Mouse (Mus musculus): Measurements from ENCODE around the gene Tmem198b. TPM values are rescaled to one million over a fixed set of nuclear protein-coding genes. Genes with fewer than 3 reads are reported as not detected.
"Not testable (repeated sequence)": the region's sequence is repeated elsewhere in the genome, so short reads cannot be mapped to it uniquely, and the experiment has no call there.

Gene Tmem198b
- polyA plus RNA-seq (2015; fragmentation: Nextera tagmentation; extraction: Ambion mirVana), result 17.4 and 17.5 TPM in 2 replicates

DNA sequence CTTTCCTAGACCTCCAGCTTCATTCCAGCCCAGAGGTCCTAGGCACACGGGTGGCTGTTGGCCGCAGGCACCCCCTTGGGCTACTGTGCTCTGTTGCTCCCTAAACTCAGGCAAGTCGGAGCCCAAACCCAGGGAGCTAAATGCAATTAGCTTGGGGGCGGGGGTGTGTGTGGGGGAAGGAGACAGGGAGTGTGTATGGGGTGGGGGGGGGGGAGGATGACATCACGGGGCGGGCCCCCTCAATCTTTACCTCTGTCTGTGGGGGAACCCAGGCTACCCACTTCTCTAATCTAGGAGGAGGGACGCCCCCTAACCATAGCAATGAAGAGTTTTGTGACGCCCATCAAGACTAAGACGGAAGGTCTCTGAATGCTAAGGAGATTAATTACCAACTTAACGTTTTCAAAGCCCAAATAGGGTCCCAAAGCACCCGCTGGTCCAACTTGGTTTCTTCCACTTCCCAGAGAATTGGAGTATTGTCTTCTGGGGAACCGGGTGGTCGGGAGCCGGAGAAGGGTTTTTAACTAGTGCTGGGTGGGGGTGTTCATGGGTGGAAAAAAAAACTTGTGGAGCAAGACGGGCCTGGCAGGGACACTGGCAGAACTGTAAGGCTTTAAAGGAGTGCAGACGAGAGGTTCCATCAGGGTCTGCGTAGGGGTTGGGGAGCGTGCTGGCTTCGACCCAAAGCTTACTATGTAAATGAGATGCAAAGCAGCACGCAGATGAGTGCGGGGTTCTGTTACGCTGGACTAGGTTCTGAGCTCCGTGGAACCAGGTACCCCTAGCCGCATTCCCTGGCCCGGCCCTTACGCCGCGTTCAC lies at the start of gene Tmem198b:
TSS of gene Tmem198b (minus strand) at position 100 of the 821 bp plus-strand sequence.
- under 1% methylated on average over 28 of the region's 28 CpGs for WGBS

DNA sequence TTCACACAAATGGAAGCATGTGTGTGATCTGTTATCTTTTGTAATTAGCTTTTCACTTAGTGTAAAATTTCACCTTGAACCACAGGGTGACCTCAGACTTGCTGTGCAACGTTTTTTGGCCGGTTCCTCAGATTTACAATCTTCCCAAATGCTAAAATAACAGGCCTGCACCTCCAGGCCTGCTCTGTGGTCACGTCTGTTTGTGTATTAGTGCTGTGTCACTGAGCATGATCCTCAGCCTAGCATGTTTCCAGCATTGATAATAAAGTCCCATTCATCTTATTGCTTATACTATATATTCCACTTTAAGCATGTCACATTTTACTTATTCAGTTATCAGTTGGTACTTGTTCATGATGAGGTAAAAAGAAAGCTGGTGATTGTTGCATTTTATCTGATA lies 46.2 kb upstream of the Tmem198b start:
- Histone ChIP-seq H3K36me3 (peaks cover 45% of the 10 kb centered on the region), H3K27ac (no peak overlapping the region), H3K27me3 (no peaks in the 10 kb centered on the region), H3K9ac (replicated peaks) (no peak overlapping the region), H3K4me1 (replicated peaks) (0 out of 2 replicates have a peak, but pooled peaks cover 4% of the 10 kb centered on the region), H3K4me2 (replicated peaks) (no peak overlapping the region), H3K4me3 (replicated peaks) (no peak overlapping the region), H3K9me3 (no peaks in the 10 kb centered on the region)
- WGBS, result 80% methylated on average over 3 of the region's 3 CpGs
- ATAC-seq, result no peak

More for the DNA sequence above, at the start of gene Tmem198b:
- Histone ChIP-seq H3K27ac (peak within 1 kb of the TSS; percentile 98), H3K36me3 (peaks cover 41% of the 10 kb centered on the region), H3K4me3 (replicated peaks) (peak within 1 kb of the TSS; percentile 89), H3K9ac (replicated peaks) (peak within 1 kb of the TSS; percentile 89), H3K4me1 (replicated peaks) (peaks cover 55% of the 10 kb centered on the region), H3K27me3 (no peaks in the 10 kb centered on the region), H3K9me3 (no peaks in the 10 kb centered on the region), H3K4me2 (replicated peaks) (peak within 1 kb of the TSS; percentile 79)
- ATAC-seq, result peak; percentile 69

DNA sequence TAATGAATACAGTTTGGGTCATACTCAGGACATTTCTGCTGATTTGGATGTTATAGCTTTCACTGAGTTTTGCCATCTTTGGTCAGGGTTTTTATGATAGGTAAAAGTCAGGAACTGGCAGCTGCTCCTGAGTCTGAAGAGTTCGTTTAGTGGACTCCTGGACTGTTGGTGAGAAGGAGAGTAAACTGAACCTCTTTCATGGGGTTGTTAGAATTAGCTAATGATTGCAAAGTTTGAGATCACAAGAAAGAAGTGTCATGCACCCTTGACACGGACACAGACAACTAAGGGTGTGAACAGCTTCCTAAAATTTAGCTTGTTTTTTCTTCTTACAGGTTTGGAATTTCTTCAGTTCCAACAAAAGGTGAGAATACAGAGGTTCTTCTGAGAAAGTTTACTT lies 44.3 kb upstream of the Tmem198b start:
- Histone ChIP-seq H3K4me2 (replicated peaks) (no peak overlapping the region), H3K4me3 (replicated peaks) (no peak overlapping the region), H3K27ac (no peak overlapping the region), H3K4me1 (replicated peaks) (0 out of 2 replicates have a peak, but pooled peaks cover 4% of the 10 kb centered on the region), H3K27me3 (no peaks in the 10 kb centered on the region), H3K9me3 (no peaks in the 10 kb centered on the region), H3K9ac (replicated peaks) (no peak overlapping the region), H3K36me3 (peaks cover 40% of the 10 kb centered on the region)
- ATAC-seq, result no peak
- 79% methylated on average over 2 of the region's 2 CpGs for WGBS

- no peak for ATAC-seq
- Histone ChIP-seq H3K36me3 (peaks cover 47% of the 10 kb centered on the region), H3K4me1 (replicated peaks) (0 out of 2 replicates have a peak, but pooled peaks cover 4% of the 10 kb centered on the region), H3K27ac (no peak overlapping the region), H3K4me3 (replicated peaks) (no peak overlapping the region), H3K9me3 (no peaks in the 10 kb centered on the region), H3K4me2 (replicated peaks) (no peak overlapping the region), H3K9ac (replicated peaks) (no peak overlapping the region), H3K27me3 (no peaks in the 10 kb centered on the region)
- 98% methylated on average over 4 of the region's 4 CpGs for WGBS
Observed at GRCm38 (mm10) chr10:128846664-128847063, 42.5 kb upstream of the Tmem198b start.

DNA sequence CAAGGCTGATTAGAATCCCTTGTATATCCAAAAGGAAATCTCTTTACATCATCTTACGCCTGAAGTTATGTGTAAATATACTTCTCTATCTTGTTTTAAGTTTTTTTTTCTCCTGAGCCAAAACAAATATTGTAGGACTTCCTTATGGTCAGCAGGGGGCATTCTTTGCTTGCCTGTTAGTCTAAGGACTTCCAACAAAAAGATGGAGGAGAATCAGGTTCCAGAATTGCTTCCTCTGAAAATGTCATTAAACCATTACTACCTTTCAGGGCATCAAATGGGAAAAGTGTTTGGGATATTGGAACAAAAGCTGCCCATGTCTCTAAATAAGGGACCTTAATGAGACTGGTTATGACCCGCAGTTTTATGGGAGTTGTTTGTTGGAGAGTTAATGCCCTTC lies 41.3 kb upstream of the Tmem198b start:
- Histone ChIP-seq H3K4me2 (replicated peaks) (no peak overlapping the region), H3K27ac (no peak overlapping the region), H3K9me3 (no peaks in the 10 kb centered on the region), H3K4me3 (replicated peaks) (no peak overlapping the region), H3K4me1 (replicated peaks) (0 out of 2 replicates have a peak, but pooled peaks cover 4% of the 10 kb centered on the region), H3K9ac (replicated peaks) (no peak overlapping the region), H3K27me3 (no peaks in the 10 kb centered on the region), H3K36me3 (peaks cover 54% of the 10 kb centered on the region)
- ATAC-seq, result no peak
- WGBS, result 67% methylated on average over 2 of the region's 2 CpGs

GRCm38 (mm10) chr10:128843260-128843659 lies 39.1 kb upstream of the Tmem198b start:
- WGBS, result 97% methylated on average over 5 of the region's 5 CpGs
- no peak overlapping the region for H3K9ac ChIP-seq (replicated peaks)
- 0 out of 2 replicates have a peak, but pooled peaks cover 4% of the 10 kb centered on the region for H3K4me1 ChIP-seq (replicated peaks)
- no peak overlapping the region for H3K4me2 ChIP-seq (replicated peaks)
- H3K9me3 ChIP-seq, result no peaks in the 10 kb centered on the region
- no peak overlapping the region for H3K4me3 ChIP-seq (replicated peaks)
- H3K27me3 ChIP-seq, result no peaks in the 10 kb centered on the region
- peaks cover 50% of the 10 kb centered on the region for H3K36me3 ChIP-seq
- no peak for ATAC-seq
- H3K27ac ChIP-seq, result no peak overlapping the region

DNA sequence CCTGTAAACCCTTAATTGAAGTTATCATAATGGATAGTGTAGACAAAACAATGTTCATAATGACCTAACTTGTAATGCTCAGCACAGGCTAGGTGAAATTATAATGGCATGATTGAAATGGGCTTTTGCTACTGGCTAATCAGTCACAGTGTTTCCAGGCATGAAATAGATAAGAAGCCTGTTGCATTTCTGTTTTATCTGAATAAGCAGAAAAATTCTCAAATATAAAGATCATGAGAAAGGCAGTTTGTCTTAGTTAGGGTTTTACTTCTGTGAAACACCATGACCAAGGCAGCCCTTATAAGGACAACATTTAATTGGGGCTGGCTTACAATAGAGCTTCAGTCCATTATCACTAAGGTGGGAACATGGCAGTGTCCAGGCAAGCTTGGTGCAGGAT lies 36.4 kb upstream of the Tmem198b start:
- no peaks in the 10 kb centered on the region for H3K27me3 ChIP-seq

DNA sequence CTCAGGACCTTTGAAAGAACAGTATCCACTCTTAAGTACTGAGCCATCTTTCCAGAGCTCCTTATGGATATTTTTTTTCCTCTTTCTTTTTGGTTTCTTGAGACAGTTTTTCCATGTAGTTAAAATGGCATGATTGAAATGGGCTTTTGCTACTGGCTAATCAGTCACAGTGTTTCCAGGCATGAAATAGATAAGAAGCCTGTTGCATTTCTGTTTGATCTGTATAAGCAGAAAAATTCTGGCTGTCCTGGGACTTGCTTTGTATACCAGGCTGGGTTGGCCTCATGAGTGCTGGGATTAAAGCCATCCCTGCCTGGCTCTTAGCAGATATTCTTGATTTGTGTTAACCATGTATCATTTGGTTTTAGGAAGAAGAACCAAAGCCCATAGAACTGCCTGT lies 35.3 kb upstream of the Tmem198b start:
- H3K9ac ChIP-seq (replicated peaks), result no peak overlapping the region
- no peak overlapping the region for H3K4me2 ChIP-seq (replicated peaks)
- no peaks in the 10 kb centered on the region for H3K4me1 ChIP-seq (replicated peaks)
- H3K9me3 ChIP-seq, result no peaks in the 10 kb centered on the region
- H3K27me3 ChIP-seq, result no peaks in the 10 kb centered on the region
- peaks cover 71% of the 10 kb centered on the region for H3K36me3 ChIP-seq
- no peak overlapping the region for H3K27ac ChIP-seq
- no peak for ATAC-seq
- no peak overlapping the region for H3K4me3 ChIP-seq (replicated peaks)

More for the DNA sequence above, 36.4 kb upstream of the Tmem198b start:
- H3K4me1 ChIP-seq (replicated peaks), result 0 out of 2 replicates have a peak, but pooled peaks cover under 1% of the 10 kb centered on the region
- no peak overlapping the region for H3K4me3 ChIP-seq (replicated peaks)
- no peak overlapping the region for H3K9ac ChIP-seq (replicated peaks)
- no peak overlapping the region for H3K4me2 ChIP-seq (replicated peaks)
- H3K9me3 ChIP-seq, result no peaks in the 10 kb centered on the region
- no peak overlapping the region for H3K27ac ChIP-seq
- ATAC-seq, result no peak
- H3K36me3 ChIP-seq, result peaks cover 62% of the 10 kb centered on the region

DNA sequence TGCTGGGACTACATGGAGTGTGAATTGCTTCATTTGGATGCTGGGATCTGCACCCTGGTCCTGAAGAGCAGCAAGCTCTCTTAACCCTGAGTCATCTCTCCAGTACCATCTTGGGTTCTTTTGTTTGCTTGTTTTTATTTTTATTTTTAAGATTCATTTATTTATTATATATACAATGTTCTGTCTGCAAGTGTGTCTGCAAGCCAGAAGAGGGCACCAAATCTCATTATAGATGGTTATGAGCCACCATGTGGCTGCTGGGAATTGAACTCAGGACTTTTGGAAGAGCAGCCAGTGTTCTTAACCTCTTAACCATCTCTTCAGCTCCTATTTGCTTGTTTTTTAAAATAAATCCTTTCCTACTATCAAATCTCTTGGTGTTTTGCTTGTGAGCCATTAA lies 33.2 kb upstream of the Tmem198b start:
- Histone ChIP-seq H3K9me3 (no peaks in the 10 kb centered on the region), H3K36me3 (peaks cover 74% of the 10 kb centered on the region), H3K27ac (no peak overlapping the region), H3K9ac (replicated peaks) (no peak overlapping the region), H3K4me3 (replicated peaks) (no peak overlapping the region), H3K4me2 (replicated peaks) (no peak overlapping the region), H3K27me3 (no peaks in the 10 kb centered on the region), H3K4me1 (replicated peaks) (no peaks in the 10 kb centered on the region)
- ATAC-seq, result no peak

DNA sequence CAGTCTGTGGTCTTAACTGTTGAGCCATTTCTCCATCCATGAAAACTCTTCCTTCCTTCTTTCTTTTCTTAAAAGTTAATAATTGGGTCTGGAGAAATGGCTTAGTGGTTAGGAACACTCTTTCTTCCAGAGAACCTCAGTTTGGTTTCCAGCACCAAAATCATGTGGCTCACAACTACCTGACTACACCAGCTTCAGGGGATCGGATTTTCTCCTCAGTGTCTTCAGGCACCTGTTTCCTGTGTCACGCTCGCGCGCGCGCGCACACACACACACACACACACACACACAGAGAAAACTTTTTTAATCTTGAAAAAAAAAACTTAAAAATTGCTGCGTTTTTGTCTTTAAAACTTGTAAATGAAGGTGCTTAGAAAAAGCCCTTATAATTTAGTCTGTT lies 19.7 kb upstream of the Tmem198b start:
- H3K27ac ChIP-seq, result no peak overlapping the region
- no peak overlapping the region for H3K4me3 ChIP-seq (replicated peaks)
- H3K4me2 ChIP-seq (replicated peaks), result no peak overlapping the region
- peaks cover 24% of the 10 kb centered on the region for H3K4me1 ChIP-seq (replicated peaks)
- no peaks in the 10 kb centered on the region for H3K27me3 ChIP-seq
- 97% methylated on average over 9 of the region's 9 CpGs for WGBS
- peaks cover 27% of the 10 kb centered on the region for H3K36me3 ChIP-seq
- no peak for ATAC-seq
- H3K9me3 ChIP-seq, result no peaks in the 10 kb centered on the region
- H3K9ac ChIP-seq (replicated peaks), result no peak overlapping the region

DNA sequence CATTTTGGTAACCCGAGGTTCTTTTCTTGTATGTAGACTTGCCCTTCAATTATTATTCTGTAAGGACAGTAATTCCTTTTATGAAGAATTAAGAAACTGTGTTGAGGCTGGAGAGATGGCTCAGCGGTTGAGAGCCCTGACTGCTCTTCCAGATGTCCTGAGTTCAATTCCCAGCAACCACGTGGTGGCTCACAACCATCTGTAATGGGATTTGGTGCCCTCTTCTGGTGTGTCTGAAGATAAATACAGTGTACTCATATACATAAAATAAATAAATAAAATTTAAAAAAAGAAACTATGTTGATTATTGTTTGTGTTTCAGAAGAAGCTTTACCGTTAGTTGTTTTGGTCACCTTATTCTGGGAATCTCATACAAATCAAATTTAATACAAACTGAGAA lies 18.9 kb upstream of the Tmem198b start:
- 80% methylated on average over 4 of the region's 4 CpGs for WGBS
- peaks cover 24% of the 10 kb centered on the region for H3K4me1 ChIP-seq (replicated peaks)
- H3K36me3 ChIP-seq, result peaks cover 30% of the 10 kb centered on the region
- H3K27ac ChIP-seq; ATAC-seq; H3K27me3 ChIP-seq; H3K9ac ChIP-seq (replicated peaks); H3K9me3 ChIP-seq: not testable (repeated sequence)
- H3K4me3 ChIP-seq (replicated peaks), result peak overlapping the region; percentile 94
- H3K4me2 ChIP-seq (replicated peaks), result peak overlapping the region; percentile 81

GRCm38 (mm10) chr10:128822135-128822534 lies 18.0 kb upstream of the Tmem198b start:
- H3K9ac ChIP-seq (replicated peaks), result peak overlapping the region; percentile 84
- ATAC-seq, result no peak
- peaks cover 24% of the 10 kb centered on the region for H3K4me1 ChIP-seq (replicated peaks)
- H3K27me3 ChIP-seq, result no peaks in the 10 kb centered on the region
- peaks cover 39% of the 10 kb centered on the region for H3K36me3 ChIP-seq
- peak overlapping the region; percentile 94 for H3K4me3 ChIP-seq (replicated peaks)
- 4% methylated on average over 13 of the region's 13 CpGs for WGBS
- peak overlapping the region; percentile 68; the same call in 1 of the 2 replicates for H3K27ac ChIP-seq
- peak overlapping the region; percentile 81 for H3K4me2 ChIP-seq (replicated peaks)
- no peaks in the 10 kb centered on the region for H3K9me3 ChIP-seq
